Mouse (Mus musculus): ENCODE results near the gene Htr2b. TPM values are rescaled to one million over a fixed set of nuclear protein-coding genes. Genes with fewer than 3 reads are reported as not detected.

Gene Htr2b
- polyA plus RNA-seq (2011; ENCODE audit: insufficient read length, low read depth, missing spikeins): 0.23 and 0.25 TPM in 2 replicates

- Histone ChIP-seq H3K4me3 (ENCODE audit: insufficient read depth, low read length) (no peak within 1 kb of the TSS), H3K27ac (ENCODE audit: insufficient read depth, low read length) (peak within 1 kb of the TSS; percentile 51; the same call in 1 of the 2 replicates), H3K4me1 (ENCODE audit: control insufficient read depth, insufficient read depth, low read length) (peaks cover 6% of the 10 kb centered on the region)
- no peak for TF ChIP-seq CTCF (IDR thresholded peaks at IDR 0.05; ENCODE audit: borderline replicate concordance, insufficient read depth, low read length)
- no peak for TF ChIP-seq POLR2A (IDR thresholded peaks at IDR 0.05; ENCODE audit: low read depth, low read length)
Measured at GRCm38 (mm10) chr1:86111779-86112178, at the start of gene Htr2b. Gene Htr2b, minus strand, starts transcription at chr1:86111970.

DNA sequence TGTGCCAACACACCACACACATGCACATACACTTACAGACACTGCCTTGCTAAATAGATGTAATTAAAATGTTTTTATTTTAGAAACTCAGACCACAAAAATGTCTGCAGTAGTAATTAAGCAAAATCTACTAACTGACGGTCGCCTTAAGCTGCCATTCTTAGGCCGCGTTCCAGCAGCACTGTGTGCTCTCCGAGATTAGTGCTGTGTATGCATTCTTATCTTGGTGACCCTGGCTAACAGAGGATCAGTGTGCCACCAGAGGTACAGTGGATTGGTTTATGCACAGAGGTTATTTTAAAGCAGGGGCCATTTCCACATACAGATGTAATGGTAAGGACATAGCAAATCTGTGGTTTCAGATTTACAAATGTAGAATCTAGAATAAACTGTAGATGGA is 49.3 kb upstream of the Htr2b start:
- Histone ChIP-seq H3K4me1 (ENCODE audit: control insufficient read depth, insufficient read depth, low read length) (no peaks in the 10 kb centered on the region), H3K27ac (ENCODE audit: insufficient read depth, low read length) (no peak overlapping the region), H3K4me3 (ENCODE audit: insufficient read depth, low read length) (no peak overlapping the region)
- TF ChIP-seq CTCF (IDR thresholded peaks at IDR 0.05; ENCODE audit: borderline replicate concordance, insufficient read depth, low read length) (no peak), POLR2A (IDR thresholded peaks at IDR 0.05; ENCODE audit: low read depth, low read length) (no peak)

- TF ChIP-seq POLR2A (IDR thresholded peaks at IDR 0.05; ENCODE audit: low read depth, low read length) (no peak), CTCF (IDR thresholded peaks at IDR 0.05; ENCODE audit: borderline replicate concordance, insufficient read depth, low read length) (no peak)
- Histone ChIP-seq H3K27ac (ENCODE audit: insufficient read depth, low read length) (no peak overlapping the region), H3K4me1 (ENCODE audit: control insufficient read depth, insufficient read depth, low read length) (no peaks in the 10 kb centered on the region), H3K4me3 (ENCODE audit: insufficient read depth, low read length) (no peak overlapping the region)
Measured at GRCm38 (mm10) chr1:86160479-86160878, 48.7 kb upstream of the Htr2b start.

DNA sequence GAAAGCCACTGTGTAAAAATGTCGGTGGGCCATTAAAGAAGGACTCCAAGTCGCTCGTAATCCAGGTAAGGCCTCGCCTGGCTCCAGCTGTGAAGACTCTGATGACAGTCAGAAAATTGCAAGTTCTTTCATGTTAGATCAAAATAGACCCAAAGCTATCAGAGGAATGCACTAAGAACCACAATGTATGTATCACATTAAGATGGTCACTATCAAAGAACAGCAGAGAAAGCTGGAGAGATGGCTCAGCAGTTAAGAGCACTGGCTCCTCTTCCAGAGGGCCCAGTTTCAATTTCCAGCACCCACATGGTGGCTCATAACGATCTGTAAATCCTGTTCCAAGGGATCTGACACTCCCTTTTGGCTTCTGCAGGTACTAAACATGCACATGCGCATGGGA is 48.3 kb upstream of the Htr2b start:
- H3K27ac ChIP-seq (ENCODE audit: insufficient read depth, low read length): no peak overlapping the region
- 0 out of 2 replicates have a peak, but pooled peaks cover 3% of the 10 kb centered on the region for H3K4me1 ChIP-seq (ENCODE audit: control insufficient read depth, insufficient read depth, low read length)
- H3K4me3 ChIP-seq (ENCODE audit: insufficient read depth, low read length): no peak overlapping the region
- no peak for TF ChIP-seq CTCF (IDR thresholded peaks at IDR 0.05; ENCODE audit: borderline replicate concordance, insufficient read depth, low read length)
- TF ChIP-seq POLR2A (IDR thresholded peaks at IDR 0.05; ENCODE audit: low read depth, low read length): no peak

DNA sequence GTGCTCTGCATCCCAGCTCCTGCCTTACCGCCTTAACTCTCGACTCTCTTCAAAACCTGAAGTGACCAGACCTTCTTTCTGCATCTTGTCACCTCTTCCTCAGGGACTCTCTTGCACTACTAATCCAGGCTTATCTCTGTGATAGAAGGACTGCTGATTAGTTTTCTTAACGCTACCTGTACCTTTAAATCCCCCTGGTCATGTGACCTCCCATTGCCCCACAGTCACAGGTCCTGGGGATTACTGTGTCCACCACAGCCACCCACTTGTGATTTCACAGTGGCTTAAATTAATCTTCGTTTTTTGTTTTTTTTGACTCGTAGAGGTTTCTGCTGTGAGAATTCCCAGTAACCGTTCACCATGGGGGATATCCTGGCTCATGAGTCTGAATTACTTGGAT is 44.8 kb upstream of the Htr2b start:
- no peak for TF ChIP-seq CTCF (IDR thresholded peaks at IDR 0.05; ENCODE audit: borderline replicate concordance, insufficient read depth, low read length)
- TF ChIP-seq POLR2A (IDR thresholded peaks at IDR 0.05; ENCODE audit: low read depth, low read length): no peak
- no peak overlapping the region for H3K27ac ChIP-seq (ENCODE audit: insufficient read depth, low read length)
- H3K4me1 ChIP-seq (ENCODE audit: control insufficient read depth, insufficient read depth, low read length): 0 out of 2 replicates have a peak, but pooled peaks cover 3% of the 10 kb centered on the region
- H3K4me3 ChIP-seq (ENCODE audit: insufficient read depth, low read length): no peak overlapping the region

DNA sequence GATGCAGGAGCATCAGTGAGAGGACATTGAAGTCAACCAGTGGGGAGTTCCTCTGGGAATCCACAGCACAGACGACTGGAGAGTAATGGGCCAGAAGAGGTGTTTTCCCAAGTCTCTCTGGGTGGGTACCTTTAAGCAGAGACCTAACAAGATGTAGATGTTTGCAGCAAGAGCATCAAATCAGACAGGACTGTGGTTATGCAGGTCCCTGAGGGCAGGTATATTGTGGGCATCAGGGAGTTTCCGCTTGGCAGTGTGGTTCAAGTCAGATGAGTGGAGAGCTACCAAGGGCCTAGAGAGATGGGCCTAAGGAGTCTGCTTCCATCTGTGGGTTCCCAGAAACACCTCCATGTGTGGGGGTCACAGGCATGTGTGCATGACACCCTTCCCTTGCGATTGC is 44.3 kb upstream of the Htr2b start:
- Histone ChIP-seq H3K4me3 (ENCODE audit: insufficient read depth, low read length) (no peak overlapping the region), H3K4me1 (ENCODE audit: control insufficient read depth, insufficient read depth, low read length) (0 out of 2 replicates have a peak, but pooled peaks cover 3% of the 10 kb centered on the region), H3K27ac (ENCODE audit: insufficient read depth, low read length) (no peak overlapping the region)
- no peak for TF ChIP-seq POLR2A (IDR thresholded peaks at IDR 0.05; ENCODE audit: low read depth, low read length)
- TF ChIP-seq CTCF (IDR thresholded peaks at IDR 0.05; ENCODE audit: borderline replicate concordance, insufficient read depth, low read length): no peak

DNA sequence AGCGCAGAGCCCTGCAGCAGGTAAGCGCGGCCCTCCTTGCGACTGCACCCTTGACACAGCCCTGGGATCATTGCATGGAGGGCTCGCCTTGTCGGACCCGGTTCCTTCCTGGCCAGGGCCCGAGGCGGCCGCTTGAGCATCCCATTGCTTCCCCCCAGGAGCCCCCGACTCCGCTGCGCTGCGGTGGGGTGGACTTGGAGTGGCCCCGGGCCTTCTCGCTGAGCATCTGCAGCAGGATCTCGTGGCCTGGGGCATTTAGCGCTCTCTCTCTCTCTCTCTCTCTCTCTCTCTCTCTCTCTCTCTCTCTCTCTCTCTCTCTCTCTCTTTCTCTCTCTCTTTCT is 43.0 kb upstream of the Htr2b start:
- H3K4me1 ChIP-seq (ENCODE audit: control insufficient read depth, insufficient read depth, low read length): 0 out of 2 replicates have a peak, but pooled peaks cover 3% of the 10 kb centered on the region
- no peak overlapping the region for H3K27ac ChIP-seq (ENCODE audit: insufficient read depth, low read length)
- TF ChIP-seq POLR2A (IDR thresholded peaks at IDR 0.05; ENCODE audit: low read depth, low read length): no peak
- TF ChIP-seq CTCF (IDR thresholded peaks at IDR 0.05; ENCODE audit: borderline replicate concordance, insufficient read depth, low read length): no peak
- peak overlapping the region; percentile 65 for H3K4me3 ChIP-seq (ENCODE audit: insufficient read depth, low read length)

DNA sequence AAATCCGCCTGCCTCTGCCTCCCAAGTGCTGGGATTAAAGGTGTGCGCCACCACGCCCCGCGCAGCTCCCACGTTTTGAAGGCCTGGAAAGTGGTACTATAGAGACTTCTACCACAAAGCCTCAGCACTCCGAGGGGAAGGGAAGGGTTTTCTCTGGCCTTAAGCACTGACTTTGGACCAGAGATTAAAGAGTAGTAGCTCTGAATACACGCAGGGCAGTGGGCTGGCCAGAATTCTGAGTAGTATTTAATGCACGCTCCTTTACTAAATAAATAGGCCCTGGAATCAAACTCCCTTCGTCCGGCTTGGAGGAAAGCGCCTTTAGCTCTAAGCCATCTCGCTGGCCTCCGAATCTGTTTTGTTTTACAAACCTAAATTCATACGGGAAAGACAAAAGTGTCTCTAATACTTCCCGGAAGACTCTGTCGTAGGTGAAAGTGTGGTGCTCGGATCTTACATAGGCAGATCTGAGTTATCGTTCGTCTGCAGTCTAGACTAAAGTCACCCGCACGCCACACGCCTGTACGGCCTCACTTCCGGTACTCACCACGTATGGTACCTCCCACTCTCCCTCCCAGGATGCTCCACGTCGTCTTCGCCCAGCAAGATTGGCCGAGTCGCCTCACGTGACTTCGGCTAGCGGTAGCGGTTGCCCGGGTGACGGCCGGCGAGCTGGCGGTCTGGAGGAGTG is 42.5 kb upstream of the Htr2b start, which contains the start of gene Armc9:
Armc9 (plus strand) TSS at position 648 of the 691 bp plus-strand sequence.
- Histone ChIP-seq H3K4me1 (ENCODE audit: control insufficient read depth, insufficient read depth, low read length) (0 out of 2 replicates have a peak, but pooled peaks cover 3% of the 10 kb centered on the region), H3K27ac (ENCODE audit: insufficient read depth, low read length) (peak within 1 kb of the TSS; percentile 74), H3K4me3 (ENCODE audit: insufficient read depth, low read length) (peak within 1 kb of the TSS; percentile 65)
- TF ChIP-seq POLR2A (IDR thresholded peaks at IDR 0.05; ENCODE audit: low read depth, low read length) (peak; percentile 98), CTCF (IDR thresholded peaks at IDR 0.05; ENCODE audit: borderline replicate concordance, insufficient read depth, low read length) (no peak)

DNA sequence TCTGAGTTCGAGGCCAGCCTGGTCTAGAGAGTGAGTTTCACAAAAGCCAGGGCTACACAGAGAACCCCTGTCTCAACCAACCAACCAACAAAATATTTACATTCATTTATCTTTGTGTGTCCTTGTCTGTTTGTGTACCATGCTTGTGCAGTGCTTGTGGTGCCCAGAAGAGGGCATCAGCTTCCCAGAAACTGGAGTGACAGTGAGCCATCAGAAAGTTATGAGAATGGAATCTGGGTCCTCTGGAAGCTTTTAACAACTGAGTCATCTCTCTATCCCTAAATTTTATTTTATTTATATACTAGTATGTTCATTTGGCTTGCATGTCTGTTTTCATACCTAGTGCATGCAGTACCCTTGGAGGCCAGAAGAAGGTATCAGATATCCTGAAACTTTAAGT is 40.8 kb upstream of the Htr2b start:
- Histone ChIP-seq H3K4me1 (ENCODE audit: control insufficient read depth, insufficient read depth, low read length) (0 out of 2 replicates have a peak, but pooled peaks cover 3% of the 10 kb centered on the region), H3K4me3 (ENCODE audit: insufficient read depth, low read length) (no peak overlapping the region)

GRCm38 (mm10) chr1:86151376-86151775 is 39.6 kb upstream of the Htr2b start:
- TF ChIP-seq POLR2A (IDR thresholded peaks at IDR 0.05; ENCODE audit: low read depth, low read length): no peak
- no peak for TF ChIP-seq CTCF (IDR thresholded peaks at IDR 0.05; ENCODE audit: borderline replicate concordance, insufficient read depth, low read length)
- peaks cover 4% of the 10 kb centered on the region; the same call in 1 of the 2 replicates for H3K4me1 ChIP-seq (ENCODE audit: control insufficient read depth, insufficient read depth, low read length)
- H3K4me3 ChIP-seq (ENCODE audit: insufficient read depth, low read length): no peak overlapping the region
- H3K27ac ChIP-seq (ENCODE audit: insufficient read depth, low read length): no peak overlapping the region

More for the DNA sequence above, 40.8 kb upstream of the Htr2b start:
- H3K27ac ChIP-seq (ENCODE audit: insufficient read depth, low read length): no peak overlapping the region
- TF ChIP-seq POLR2A (IDR thresholded peaks at IDR 0.05; ENCODE audit: low read depth, low read length): no peak
- peak; percentile 29; the same call in 1 of the 2 replicates for TF ChIP-seq CTCF (IDR thresholded peaks at IDR 0.05; ENCODE audit: borderline replicate concordance, insufficient read depth, low read length)

Data from embryonic fibroblast, embryonic 13.5 days (primary cell).